Mouse (Mus musculus) T-helper 1 cell (primary cell): ENCODE results near the gene Myo15b.

Experiments used
- in situ Hi-C: fragments of 300-600 bp; cut with MboI, MseI; formaldehyde crosslinking; loops from one replicate; pipeline ENCODE4 v1.15.1; 2025; ENCODE audit warnings: high pct_unique_total_duplicates

The Myo15b gene

GRCm38 (mm10) chr11:115933747-115934110 lies 75.5 kb downstream of the Myo15b start:
- in situ Hi-C loops, result no loop called here

GRCm38 (mm10) chr11:115939690-115940329 lies 81.6 kb downstream of the Myo15b start:
- in situ Hi-C loops, result loop anchor here (5.0 kb wide), 1 partner anchor 62 kb away; no protein-coding TSS in a partner anchor

GRCm38 (mm10) chr11:115941980-115942379 lies 83.8 kb downstream of the Myo15b start:
- in situ Hi-C loops, result loop anchor here (5.0 kb wide), 1 partner anchor 60 kb away; no protein-coding TSS in a partner anchor
